Mouse (Mus musculus) inflammation-experienced regulatory T-cells, adult 6 months (primary cell): Measurements from ENCODE around the gene Stambpl1. TPM values are rescaled to one million over a fixed set of nuclear protein-coding genes. Genes with fewer than 3 reads are reported as not detected.
"Not testable (repeated sequence)": the region's sequence is repeated elsewhere in the genome, so short reads cannot be mapped to it uniquely, and the experiment has no call there.

Experiments used
- ATAC-seq: one replicate; pipeline ENCODE4 v1.8.0; 2017
- polyA plus RNA-seq, 3 experiments: library from polyadenylated mRNA; unstranded; fragments of 100-300 nt; shearing (Covaris generic); gene quantifications; one replicate each; pipeline ENCODE4 v1.2.1; 2017

The Stambpl1 gene
- polyA plus RNA-seq, 3 experiments from 2014 or later: 55.7 to 96.7 (median 78.8) TPM

DNA sequence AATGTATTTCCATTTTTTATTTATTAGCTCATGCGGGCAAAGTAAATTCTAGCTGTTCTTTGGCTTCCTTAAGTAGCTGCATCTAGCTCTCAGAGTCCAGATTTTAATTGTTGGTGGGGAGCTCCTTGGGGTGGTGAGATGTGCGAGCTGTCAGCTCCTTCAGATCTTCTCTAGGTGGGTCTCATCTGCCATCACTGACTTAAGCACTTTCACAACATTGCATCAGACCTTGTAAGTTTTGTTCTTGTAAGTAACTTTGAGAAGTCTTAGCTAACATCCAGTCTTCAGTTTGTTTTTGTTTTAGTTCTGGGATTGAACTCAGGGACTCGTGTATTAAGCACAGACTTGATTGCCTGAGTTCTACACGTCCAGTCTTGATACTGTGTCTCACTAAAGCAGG lies 6.9 kb downstream of the Stambpl1 start:
- ATAC-seq: no peak

DNA sequence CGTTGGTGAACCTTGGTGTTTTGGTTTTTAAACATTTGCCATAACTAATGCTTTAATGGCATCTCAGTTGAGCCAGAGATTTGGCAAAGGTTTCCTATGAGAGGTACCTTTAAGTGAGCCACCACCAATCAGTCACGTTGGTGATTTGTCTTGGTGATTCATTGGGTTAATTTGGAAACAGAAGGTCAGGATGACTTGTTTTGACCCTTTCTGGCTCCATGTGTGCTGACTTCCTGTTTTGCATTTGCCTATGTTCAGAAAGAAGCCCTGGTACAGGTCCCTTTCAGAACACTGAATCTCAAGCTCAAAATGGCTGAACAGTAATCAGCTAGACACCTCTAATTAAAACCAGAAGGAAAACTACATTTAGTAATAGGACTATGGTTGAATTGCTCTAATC lies 7.5 kb downstream of the Stambpl1 start:
- ATAC-seq: peak; percentile 58

DNA sequence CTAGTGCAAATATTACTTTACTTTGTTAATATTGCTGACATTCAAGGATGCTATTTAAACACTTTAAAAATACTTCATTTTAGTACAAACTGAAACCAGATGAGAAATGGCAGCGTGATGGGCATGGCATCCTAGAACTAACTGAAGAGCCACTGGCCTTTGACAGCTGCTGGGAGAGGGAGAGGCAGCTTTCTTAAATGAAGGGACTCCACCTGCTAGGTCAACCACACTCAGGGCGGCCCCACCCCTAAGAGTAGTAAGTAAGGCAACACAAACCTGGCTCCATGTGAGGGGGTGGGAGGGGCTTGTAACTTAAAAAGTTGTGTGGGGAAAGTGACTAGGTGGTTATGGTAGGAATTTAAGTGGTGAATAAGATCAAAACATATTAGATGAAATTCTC lies 10.6 kb downstream of the Stambpl1 start:
- ATAC-seq: peak; percentile 54

GRCm38 (mm10) chr19:34206128-34206527 lies 14.1 kb downstream of the Stambpl1 start:
- ATAC-seq: not testable (repeated sequence)

DNA sequence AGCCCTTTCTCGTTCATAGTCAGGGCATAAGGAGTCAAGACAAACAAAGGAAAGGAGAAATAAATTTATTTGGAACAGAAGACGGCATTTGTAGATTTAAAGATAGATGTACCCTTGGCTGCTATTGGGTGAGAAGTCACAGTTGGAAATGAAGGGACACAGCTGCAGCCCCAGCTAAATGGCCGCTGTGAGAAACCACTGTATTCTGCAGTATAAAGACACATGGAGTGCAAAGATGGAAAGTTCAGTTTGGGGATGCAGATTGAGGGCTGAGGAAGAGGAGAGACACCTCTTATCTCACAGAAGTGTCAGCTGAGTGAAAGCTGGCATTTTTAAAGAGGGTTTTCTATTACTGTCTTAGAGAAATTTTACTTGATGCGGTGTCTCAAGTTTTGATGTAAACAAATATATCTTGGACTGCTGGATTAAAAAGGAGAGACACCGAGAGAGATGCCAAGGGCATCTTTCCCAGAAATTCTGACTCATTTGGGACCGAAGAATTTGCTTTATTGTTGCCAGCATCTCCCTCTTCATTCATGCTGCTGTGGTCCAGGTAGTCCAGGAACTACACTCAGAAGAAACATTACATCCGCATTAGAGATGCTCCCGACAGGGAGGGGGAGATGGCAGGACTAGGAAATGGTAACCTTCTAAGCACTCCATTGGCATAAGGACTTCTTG lies 14.9 kb downstream of the Stambpl1 start:
- no peak for ATAC-seq

- ATAC-seq: no peak
Measured at GRCm38 (mm10) chr19:34209031-34209430, 17.0 kb downstream of the Stambpl1 start.

- ATAC-seq: peak; percentile 41
Measured at GRCm38 (mm10) chr19:34209930-34210581, 18.0 kb downstream of the Stambpl1 start.

- ATAC-seq: no peak
Measured at GRCm38 (mm10) chr19:34210841-34211240, 18.8 kb downstream of the Stambpl1 start.

GRCm38 (mm10) chr19:34212489-34213250 lies 20.6 kb downstream of the Stambpl1 start:
- ATAC-seq: no peak

DNA sequence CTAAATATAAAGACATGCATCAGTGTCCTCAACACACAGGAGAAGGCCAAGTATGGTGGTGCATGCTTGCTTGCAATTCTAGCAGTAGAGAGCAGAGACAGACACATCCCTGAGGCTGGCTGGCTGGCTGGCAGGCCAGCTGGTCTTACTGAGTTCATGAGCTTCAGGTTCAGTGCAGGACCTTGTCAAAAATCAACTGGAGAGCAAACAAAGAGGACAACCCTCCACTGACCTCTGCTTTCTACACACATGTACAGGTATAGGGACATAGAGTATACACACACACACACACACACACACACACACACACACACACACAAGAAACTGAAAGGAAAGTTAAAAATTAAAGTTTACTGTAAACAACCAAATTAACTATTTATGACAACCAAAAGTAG lies 21.2 kb downstream of the Stambpl1 start:
- no peak for ATAC-seq

DNA sequence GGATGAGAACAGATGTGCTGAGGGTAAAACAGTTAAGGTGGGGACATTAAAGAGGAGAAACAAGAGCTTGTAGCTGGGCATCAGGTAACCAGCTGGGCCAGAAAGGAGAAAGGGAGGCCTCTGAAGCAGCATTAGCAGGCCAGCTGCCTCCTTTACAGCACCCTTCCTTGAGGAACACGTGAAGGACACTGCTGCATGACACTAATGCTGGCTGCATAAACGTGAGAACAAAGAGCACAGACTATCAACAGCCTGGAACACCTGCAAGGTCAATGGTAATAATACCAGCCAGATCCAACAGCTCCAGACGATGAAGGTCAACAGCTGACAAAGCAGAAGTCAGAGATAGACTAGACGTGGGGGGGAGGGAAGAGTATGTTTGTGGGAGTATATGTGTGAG lies 22.1 kb downstream of the Stambpl1 start:
- ATAC-seq: no peak

DNA sequence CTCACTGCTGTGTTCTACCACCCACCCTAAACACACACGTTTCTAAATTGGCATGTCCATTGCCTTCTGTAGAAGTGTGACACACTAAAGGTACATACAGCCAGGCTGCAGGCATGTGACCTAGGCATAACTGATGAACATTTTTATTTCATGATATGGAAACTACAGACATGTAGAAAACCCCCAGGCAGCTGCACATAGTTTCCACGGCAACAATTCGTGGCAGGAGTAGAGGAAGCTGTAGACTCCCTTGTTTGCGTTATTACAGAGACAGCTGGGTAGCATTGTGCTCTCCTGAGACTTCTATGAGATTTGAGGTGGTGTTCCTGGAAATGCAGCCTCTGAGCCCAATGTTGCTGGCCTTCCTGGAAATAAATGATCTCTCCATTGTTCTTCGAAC lies 24.9 kb downstream of the Stambpl1 start:
- ATAC-seq: peak; percentile 66

DNA sequence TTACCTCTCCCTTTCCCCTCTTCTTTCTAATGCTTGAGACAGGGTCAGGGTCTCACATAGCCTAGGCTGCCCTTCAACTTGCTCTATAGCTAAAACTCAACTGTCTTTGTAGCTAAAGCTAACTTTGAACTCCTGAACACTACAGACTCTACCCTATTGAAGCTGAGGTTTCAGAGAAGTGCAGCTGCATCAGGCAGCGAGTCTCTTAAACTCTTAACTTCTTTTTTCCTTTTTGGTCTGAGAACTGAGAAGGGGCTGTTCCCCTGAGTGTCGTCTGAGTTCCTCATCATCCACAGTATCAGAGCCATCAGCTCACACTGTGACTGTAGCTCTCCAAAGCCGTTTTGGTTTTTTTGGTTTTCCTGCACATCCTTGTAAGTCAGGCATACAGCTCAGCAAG lies 25.7 kb downstream of the Stambpl1 start:
- no peak for ATAC-seq

DNA sequence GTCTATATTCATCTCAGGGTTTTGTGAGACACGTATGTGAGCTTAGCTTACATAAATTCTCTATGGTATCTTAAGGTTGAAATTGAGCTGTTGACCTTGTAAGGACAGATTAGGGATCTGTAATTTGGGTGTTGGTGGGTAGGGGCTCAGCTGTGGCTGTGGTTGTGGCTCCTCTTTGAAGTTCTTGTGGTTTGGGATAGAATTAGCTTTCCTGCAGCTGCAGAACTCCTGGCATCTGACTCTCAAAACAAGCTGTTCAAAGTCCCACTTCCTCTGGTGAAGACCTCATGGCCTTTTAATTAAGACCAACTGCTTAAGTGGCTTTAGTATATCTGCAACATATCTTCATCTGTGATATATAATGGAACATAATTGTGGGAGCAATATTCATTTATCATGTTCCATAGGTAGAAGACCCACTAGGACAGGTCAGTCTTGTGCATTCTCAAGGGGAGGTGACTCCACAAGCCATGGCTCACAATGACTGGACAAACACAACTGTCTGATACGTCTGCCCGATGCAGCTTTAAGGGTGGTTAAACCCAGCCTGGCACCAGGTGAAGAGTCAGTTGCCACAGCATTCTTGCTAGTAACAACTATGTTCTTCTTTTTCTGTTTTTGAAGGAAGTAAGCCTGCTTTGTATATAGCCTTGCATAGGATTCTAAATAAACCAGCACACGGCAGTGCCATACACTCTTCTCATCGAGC lies 27.4 kb downstream of the Stambpl1 start:
- no peak for ATAC-seq

GRCm38 (mm10) chr19:34220732-34221380 lies 28.8 kb downstream of the Stambpl1 start:
- no peak for ATAC-seq

GRCm38 (mm10) chr19:34222805-34223204 lies 30.8 kb downstream of the Stambpl1 start:
- no peak for ATAC-seq

- no peak for ATAC-seq
Measured at GRCm38 (mm10) chr19:34231596-34231995, 39.6 kb downstream of the Stambpl1 start.

DNA sequence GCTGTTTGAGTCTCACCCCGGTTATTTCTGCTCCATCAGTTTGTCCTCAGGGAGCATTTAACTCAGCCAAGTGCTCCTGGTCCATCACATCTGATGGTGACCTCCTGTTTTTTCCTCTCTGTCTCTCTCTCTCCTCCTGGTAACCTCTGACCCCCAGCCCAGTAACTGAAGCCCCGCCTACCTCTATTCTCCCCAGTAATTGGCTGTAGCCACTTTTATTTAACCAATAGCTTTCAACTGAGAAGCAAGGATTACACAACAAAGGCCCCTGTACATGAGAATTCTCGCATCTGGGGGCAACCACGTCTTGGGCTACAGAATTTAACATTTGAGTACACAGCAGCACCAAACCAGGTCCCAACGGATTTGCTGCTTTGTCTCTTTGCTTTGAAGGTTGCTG lies 40.3 kb downstream of the Stambpl1 start:
- no peak for ATAC-seq

DNA sequence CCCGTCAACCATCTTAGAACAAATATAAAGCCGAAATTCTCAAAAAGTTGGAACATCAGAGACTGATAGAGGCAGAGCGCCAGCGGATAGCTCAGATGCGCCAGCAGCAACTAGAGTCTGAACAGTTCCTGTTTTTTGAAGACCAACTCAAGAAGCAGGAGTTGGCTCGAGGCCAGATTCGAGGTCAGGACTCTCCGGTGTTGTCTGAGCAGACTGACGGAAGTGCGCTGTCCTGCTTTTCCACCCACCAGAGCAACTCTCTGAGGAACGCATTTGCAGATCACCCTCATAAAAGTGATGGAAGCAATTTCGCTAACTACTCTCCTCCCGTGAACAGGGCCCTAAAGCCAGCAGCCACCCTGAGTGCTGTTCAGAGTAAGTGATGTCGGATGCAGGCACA lies 41.9 kb downstream of the Stambpl1 start:
- ATAC-seq: no peak

GRCm38 (mm10) chr19:34236049-34236448 lies 44.0 kb downstream of the Stambpl1 start:
- ATAC-seq: no peak

- no peak for ATAC-seq
Measured at GRCm38 (mm10) chr19:34237746-34238145, 45.7 kb downstream of the Stambpl1 start.

GRCm38 (mm10) chr19:34240273-34241039 lies 48.4 kb downstream of the Stambpl1 start:
- ATAC-seq: no peak
